Mouse (Mus musculus): Measurements from ENCODE around the gene Galnt14.

Gene Galnt14

DNA sequence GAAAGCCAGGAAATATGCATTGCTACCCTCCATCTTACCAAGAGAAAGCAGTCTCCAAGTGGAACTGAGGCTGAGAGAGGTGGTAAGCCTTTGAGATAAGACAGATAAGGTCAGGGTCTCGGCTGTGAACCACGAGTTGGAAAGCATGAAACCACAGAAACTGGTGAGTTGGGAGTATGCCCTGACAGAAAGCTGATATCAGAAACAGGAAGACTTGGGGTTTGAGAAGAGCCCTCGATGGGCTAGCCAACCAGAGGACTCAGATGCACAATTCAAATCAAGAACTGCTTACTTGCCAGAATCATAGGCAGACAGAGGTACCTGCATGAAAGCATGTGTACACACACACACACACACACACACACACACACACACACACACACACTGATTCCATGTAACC is 47.0 kb downstream of the Galnt14 start:
- no peak for DNase-seq (ENCODE audit: low spot score)

DNA sequence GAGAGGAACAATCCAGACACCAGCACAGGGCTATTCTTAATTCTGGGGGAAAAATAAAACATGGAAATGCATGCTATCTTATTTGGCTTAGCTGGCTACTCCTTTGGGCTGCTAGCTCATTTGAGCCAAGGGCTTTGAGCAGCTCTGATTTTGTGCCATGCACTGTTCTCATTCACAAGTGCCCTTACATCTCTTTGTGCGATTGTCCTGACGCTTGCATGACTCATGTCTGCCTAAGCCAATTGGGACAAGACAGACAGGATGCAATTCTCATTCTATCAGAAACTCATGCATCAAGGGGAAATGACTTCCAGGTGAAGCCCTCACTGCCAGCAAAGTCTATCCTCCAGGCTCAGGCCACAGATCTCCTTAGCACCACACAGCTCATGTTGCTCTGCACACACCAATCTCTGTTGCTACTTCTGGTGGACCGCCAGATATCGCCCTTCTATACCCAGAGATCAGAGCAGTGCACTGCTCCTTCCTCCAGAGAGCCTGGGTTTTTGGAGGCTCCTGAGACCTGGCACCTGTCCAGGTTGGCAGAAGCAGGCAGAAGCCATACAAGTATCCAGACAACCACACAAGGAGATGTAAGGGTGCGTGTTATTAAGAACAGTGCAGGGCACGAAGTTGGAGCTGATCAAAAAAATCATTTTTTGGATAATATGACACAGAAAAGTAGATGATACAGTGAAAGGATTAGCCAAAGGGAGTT is 51.4 kb downstream of the Galnt14 start:
- DNase-seq (ENCODE audit: low spot score): no peak

DNA sequence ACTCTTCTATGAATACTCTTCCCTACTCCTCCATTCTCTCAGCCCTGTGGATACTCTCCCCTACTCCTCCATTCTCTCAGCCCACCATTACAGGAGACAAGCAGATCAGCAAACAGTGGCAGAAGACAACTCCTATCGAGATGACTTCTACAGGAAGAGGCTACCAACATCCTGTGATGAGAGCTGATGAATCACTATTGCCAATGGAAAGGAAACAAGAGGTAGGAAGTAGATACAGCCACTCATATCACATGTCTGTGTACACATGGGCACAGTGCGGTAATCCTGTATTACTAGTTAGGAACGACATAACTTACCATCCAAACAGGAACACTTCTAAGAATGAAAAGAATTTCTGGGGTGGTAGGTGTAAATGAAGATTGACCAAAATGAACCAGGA is 53.9 kb downstream of the Galnt14 start:
- DNase-seq (ENCODE audit: low spot score): no peak

DNA sequence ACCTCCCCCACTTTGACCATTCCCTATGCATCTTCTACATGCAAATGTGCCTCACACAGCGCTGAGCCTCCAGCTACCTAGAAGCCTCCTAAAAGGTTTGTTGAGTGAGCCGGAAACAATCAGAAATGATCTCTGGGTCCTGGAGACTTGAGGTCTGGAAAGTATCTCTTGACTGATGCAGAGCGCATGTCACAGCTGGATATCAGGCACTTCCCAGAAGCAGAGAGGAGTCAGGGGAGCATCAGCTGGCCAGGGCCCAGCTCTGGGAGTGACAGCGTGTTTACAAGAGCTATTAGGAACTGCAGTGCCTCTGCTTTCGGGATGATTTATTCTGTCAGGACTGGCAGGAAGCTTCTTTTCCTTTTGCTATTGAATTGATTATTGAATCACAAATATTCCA is 56.0 kb downstream of the Galnt14 start:
- no peak for DNase-seq (ENCODE audit: low spot score)

DNA sequence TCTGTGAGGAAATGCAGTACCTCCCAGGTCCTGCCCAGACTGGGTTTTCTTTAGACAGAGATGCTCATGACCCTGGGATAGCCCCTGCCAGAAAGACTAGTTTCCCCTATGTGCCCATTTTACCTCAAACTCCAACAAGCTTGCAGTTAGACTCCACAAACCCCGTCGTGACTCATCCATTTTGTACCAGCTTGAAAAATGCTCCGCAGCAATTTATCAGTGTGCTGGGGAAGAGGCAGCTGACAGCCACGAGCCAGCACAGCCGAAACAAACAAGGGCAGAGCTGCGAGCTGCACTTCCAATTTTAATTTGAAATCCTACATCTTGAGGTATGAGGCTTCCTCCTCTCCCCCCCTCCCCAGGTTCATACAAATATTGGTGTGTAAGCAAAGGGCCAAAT is 60.9 kb downstream of the Galnt14 start:
- DNase-seq (ENCODE audit: low spot score): no peak

DNA sequence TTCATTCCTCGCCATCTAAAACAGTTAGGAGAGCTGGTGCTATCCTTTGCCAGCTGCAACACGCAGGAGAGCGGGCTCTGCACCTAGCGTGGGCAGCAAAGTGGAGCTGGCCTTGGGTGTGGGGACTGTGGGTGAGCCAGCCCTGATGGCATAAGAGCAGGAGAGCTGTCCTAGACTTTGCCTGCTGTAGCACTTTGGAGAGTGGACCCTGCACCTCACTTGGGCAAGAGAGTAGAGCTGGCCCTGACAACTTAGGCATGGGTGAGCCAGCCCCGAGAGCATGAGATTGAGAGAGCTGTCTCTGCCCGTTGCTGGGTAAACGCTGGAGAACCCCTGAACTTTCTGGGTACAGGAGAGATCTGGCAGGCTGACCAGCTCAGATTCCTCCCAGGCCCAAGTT is 68.6 kb downstream of the Galnt14 start:
- no peak for DNase-seq (ENCODE audit: low spot score)

DNA sequence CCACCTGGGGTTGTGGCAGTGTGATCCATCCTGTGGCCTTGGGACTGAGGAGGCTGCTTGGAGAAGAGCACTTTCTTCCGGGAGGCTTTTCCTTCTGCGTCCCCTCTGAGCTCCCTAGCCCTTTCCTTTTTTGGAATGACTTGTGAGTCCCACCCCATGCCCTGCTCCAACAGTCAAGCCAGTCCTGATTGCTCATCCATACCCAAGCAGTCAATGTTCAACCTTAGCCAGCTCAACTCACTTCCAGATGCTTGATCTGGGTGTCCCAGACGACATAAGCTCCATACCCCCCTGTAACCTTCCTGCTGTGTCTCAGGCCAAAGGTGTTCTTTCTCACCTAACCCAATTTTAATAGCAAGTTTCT is 70.2 kb downstream of the Galnt14 start:
- DNase-seq (ENCODE audit: low spot score): no peak

DNA sequence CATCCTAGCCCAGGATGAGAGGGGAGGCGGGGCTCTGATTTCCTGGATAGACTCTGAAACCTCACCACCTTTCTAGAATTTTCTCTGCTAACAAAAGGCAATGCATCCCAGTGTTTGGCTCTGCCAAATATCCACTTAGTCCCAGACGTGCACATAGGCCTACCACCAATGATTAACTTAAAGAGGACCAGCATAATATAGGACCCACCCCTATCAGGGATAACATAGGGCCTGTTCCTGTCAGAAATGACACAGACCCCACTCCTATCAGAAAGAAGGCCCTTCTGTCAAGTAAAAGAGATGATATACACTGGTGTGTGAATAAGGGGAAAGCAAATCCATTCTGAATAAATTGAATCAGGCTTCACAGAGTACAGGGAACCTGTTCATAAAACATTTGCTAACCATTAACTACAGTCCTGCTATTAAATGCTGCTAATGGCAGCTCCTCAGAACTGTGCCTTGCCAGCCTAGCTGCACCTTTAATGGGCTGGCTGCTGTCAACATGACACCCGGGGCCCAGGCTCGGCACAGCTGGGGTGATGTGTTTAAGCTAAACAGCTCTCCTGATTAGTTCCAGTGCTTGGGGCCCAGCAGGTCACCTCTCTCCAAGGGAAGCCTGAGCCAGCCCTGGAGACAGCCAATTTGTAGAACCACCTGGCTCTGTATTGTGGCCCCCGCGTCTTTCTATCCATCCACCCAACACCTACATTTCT is 70.7 kb downstream of the Galnt14 start:
- no peak for DNase-seq (ENCODE audit: low spot score)

DNA sequence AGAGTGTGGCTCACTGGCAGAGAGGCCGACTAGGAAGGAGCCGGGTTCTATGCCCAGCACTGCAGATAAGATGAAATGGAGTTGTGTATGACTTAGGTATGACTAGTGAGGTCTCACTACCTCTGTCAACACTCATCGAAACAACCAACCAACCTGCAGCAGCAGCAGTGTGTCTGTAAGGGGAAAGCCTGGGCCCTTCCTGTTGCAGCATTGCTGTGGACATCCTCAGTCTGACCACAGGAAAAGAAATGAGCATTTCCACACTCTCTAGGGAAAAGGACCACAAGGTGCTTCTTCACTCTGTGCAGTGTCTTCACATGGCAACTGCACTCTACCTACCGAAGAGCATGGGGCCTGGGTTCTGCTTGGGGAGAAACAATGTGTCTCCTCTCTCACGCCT is 73.3 kb downstream of the Galnt14 start:
- no peak for DNase-seq (ENCODE audit: low spot score)

DNA sequence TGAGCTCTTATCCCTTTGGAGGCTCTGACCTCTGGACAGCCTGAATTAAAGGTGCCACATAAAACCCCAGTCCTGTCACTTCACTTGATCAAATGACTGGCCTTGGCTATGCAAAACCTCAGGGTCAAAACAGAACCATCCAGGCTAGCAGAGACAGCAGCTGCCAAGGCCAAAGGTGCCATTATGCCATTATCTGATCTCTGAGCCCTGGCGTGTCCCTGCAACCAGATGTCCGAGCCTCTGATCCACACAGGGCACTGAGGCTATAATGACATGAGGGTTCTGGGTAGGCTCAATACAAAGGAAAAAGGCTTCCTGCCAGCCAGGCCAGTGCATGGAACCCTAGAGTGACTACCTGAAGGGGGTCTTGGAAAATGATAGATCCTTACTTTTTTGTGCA is 75.4 kb downstream of the Galnt14 start:
- DNase-seq (ENCODE audit: low spot score): no peak

DNA sequence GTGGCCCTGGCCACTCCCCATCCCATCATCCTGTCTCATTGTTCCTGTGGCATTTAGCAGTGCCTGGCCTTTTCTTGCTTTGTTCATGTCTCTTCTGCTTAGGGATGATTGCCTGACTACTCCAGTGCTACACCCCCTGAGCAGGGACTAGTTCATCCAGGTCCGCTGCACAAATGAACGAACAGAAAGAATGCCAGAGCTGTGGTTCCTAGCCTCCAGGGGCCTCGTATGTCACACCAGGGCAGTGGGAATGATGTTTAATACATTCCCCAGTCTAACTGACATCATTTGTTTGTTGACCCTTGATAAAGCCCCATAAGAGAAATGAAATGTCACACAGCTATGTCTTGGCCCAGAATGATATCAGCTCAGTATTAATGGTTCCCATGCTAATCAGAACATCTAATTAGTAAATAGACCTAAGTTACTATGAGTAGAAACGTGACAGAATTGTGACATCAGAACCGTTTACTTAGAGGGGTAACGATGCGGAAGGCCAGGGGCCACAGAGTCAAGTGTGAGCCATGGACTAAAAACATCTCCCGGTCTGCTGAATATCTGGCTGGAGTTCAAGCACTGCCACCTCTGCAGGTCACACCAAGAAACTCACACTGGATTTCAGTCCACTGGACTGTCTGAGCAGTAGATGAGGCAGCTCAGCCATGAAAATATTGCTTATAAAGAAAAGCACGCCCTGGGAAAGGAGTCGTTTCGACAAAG is 76.1 kb downstream of the Galnt14 start:
- DNase-seq (ENCODE audit: low spot score): no peak

DNA sequence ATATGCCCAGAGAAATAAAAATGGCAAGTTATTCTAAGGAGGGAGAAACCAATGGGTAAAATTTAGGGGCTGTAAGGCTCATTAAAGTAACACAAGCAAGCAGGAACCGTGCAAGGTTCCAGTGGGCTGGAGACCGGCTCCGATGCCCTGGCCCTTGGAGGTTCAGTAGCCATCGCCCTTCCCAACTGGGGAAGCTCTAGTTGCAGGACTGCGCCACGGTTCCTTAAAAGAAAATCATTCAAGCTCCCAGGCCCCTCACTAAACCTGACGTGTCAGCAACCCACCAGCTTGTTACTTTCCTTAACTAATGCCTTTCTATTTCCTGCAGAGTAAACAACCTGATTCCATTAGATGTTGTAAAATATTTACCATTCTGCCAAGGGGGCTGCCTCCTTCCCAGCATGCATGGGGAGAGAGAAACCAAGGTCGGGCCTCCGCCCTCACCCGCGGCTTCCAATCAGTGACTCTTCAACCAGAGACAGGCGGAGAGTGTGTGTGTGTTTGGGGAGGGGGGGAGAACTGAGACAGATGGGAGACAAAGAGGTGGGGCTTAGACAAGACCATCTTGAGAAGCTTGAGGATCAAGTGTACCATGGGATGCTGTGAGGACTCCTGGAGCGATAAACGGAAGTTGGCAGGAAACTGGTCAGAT is 81.9 kb downstream of the Galnt14 start:
- no peak for DNase-seq (ENCODE audit: low spot score)

DNA sequence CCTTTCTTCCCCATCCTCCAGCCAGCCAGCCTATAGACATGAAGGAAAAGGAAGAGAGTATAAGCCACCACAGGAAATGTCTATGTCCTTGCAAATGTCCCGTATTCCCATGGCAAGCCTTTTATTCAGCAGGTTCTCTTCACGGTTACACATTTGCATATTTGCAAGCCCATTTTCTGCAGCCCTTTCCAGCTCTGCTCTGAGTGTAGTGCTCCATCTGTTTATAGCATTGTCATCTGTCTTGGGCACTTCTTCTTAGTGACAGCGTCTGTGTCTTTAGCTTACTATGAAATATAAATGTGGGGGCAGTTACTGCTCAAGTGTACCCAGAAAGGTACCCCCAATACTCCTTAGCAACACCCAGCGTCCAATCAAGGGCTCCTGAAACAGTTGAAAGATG is 83.3 kb downstream of the Galnt14 start:
- no peak for DNase-seq (ENCODE audit: low spot score)

DNA sequence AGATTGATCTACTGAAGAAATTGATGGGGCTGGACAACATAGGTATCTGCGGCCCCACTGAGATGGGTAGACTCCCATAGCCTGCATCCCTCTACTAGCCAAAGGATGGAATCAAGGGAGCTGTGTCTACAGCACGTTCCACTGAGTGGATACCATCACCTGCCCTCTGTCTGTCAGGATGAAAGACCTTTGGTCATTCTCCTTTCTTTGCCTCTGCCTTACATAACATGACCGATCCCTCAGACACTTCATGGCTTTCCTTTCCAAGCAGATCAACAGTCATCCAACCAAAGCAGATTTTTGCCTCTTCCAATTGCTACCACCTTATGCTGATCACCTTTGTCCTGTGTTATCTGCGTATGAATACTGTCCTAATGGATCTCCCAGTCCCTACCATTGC is 90.2 kb downstream of the Galnt14 start:
- DNase-seq (ENCODE audit: low spot score): no peak

DNA sequence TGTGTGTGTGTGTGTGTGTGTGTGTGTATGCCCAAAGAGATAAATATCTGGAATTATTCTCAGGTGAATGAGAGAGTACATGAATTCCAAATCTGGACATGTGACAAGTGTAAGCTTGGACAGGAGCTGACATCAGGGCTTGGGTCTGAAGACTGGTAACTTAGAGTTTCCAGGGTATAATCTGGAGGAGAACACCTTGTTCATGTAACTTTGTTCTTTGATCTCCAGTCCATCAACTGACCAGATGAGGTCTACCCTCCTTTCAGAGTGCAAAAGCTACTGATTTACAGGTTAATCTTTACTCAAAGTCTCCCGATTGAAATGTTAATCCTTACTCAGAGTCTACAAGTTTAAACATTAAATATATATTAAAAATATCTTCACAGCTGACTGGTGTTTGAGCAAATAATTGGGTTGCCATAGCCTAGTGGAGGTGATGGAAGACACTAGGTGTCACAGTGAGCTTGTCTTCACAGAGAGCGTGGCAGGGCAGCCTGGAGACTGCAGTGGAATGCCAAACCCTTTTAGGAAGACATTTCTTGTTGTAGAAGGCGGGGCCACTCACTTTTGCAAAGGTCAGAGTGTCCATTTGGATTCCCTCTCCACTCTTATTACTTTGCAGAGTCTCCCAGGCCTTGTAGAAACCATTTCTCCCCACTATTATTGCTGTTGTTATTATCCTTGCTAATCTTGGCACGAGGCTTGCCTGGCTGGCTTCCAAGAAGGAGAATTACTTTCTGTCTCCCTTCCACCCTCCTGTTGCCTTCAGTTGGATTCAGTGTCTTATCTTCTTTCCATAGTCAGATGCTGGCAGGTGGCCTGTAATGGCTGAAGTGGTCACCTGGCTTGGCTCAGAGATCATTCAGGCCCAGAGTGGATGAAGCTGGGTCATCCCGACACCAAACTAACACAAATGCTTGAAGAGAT is 107.4 kb downstream of the Galnt14 start:
- no peak for DNase-seq (ENCODE audit: low spot score)

DNA sequence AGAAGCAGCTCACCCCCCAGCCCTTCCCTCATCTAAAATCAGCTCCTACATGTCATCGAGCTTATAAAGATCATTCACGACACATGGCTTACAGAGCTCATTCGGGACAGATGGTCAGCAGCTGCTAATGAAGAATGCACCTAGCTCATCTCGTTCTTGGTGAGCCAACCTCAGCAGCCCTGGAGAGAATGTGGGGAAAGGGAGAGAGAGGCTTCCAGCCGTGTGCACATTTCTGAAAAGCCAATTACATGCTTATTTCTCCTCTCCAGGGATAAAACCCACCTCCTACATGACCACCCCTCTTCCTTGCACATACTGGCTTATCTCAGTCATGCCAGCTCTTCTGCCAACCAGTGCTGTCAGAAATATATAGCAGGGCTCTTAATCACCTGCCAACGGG is 110.3 kb downstream of the Galnt14 start:
- DNase-seq (ENCODE audit: low spot score): no peak

DNA sequence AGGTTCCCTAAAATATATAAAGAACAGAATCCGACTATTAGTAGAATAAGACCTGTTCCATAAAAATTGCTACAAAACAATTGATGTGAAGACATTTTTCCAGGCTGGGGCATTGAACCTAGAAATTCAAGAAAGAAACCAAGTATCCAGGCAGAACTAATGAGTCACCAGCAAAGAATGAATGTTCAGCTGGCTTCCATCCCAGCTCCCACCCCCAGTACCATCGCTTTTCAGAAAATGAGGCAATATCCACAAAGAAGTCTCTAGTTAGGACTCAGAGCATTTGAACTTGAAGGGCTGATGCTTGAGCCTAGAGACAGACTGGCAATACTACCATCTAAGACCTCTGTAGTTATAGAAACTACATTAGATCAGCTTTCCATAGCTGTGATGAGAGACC is 118.2 kb downstream of the Galnt14 start:
- DNase-seq (ENCODE audit: low spot score): no peak

DNA sequence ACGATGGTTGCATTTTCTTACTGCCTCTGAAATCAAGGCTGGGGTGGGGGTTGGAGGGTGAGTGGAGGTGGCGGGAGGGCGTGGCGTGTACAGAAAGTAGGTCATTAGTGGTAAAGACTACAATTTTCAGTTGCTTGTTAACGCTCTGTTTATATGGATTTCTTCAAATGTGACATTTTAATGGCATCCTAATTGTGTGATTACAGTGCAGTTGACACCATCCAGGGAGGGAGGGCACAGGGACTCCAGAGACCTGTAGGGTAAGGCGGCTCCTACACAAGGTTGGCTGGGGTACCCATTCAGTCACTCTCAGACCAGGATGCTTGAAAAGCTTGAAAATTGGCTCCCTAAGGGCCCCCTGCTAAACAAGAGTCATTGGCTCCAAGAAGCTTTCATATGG is 122.7 kb downstream of the Galnt14 start:
- DNase-seq (ENCODE audit: low spot score): no peak

DNA sequence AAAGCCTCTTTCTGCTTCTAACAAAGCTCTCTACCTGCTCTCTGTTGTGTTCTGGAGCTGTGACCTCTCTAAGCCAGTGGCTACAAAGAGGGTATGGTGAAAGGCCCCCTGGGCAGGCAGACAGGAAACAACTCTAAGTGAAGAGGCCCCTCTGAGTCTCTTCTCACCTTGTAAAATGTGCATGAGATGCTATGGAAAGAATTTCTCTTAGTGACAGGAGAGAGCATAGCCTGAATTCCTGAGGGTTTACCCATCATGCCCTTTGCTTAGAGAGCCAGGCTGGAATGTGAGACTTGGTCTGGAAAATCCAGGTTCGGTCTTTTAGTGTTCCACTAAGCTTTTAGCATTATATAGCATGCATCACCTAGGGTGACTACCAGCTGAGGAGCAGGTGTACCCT is 136.1 kb downstream of the Galnt14 start:
- DNase-seq (ENCODE audit: low spot score): no peak

DNA sequence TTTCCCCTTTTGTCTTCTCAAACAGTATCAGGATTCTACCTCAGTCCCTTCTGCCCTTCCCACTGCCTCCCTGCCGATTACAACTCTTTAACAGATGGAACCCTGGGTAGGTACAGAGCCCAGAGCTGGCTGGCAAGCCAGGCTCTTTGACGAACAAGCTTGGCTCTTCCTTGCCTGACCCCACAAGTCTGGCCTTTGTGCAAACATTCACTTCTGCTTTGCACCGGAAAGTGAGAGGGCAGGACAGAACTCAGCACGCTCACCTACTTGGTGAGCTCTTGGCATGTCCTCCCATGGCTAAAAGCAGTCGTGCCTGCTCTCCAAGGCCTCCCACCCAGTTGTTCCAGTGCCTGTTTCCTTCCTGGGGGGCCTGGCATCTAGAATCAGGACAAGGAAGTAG is 137.4 kb downstream of the Galnt14 start:
- no peak for DNase-seq (ENCODE audit: low spot score)

DNA sequence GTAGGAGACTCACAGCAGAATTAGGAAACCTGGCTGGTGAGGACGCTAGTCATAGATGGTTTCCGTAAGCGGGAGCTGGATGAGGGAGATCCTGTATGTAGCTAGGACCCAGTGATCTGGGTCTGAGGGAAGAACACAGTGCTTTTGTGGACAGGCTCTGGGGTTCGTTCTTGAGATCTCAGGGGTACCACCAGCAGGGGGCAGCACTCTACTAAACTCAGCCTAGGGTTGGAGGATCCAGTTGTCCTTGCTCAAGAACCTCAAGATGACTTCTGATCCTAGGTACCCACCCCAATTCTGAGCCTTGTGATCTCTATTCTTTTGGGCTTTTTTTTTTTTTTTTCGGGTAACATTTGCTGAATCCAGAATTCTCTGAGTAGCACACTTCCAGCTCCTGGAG is 137.8 kb downstream of the Galnt14 start:
- DNase-seq (ENCODE audit: low spot score): peak; percentile 26

DNA sequence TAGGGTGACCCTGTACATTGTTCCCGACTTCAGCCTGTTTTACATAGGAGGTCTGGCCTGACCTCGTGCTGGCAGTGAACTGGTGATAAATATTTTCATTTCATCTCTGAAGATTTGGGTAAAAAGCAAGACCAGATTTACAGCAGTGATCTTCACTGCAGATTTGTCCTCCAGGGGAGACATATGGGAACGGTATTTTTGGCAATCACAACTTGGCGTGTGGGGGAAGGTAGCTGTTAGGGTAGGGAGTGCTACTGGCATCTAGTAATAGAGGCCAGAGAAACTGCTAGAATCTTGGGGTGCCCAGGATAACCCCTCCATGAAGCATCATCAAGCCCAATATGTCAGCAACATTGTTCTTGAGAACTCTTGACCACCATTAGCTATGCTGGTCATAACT is 138.3 kb downstream of the Galnt14 start:
- peak; percentile 26 for DNase-seq (ENCODE audit: low spot score)

All from left cerebral cortex, adult 11 months (tissue).